Mouse (Mus musculus) cerebellum, adult (tissue): ENCODE results near the gene Gm28374.

Source experiments
- ATAC-seq: cut with Nextera tagmentation; 2 replicates; pipeline ENCODE4 v1.9.2; 2017; ENCODE audit warnings: mild to moderate bottlenecking, moderate library complexity, mixed read lengths; ENCODE audit not compliant: insufficient number of reproducible peaks, low FRiP score, low TSS enrichment

Gene Gm28374

DNA sequence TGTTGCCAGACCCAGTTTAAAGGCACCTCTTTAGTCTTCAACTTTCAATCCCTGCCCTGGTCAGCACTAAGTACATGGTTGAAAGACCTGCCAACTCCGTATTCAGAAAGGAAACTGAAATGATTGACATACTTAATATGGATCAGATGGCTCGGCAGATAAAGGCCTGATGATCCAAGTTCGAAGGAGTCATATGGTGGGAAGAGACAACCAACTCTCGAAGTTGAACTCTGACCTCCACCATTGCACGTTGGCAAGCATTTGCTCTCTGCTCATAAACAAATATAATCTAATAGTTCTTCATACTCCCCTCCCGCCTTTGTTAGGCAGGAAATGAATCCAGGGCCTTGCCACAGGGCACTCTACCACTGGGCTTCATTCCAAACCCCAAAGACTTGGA is 53.1 kb downstream of the Gm28374 start:
- ATAC-seq: no peak
